Mouse (Mus musculus): ENCODE data around the gene Plekha7.

- TF ChIP-seq CTCF (IDR thresholded peaks at IDR 0.05; ENCODE audit: low read depth) (no peak), EP300 (IDR thresholded peaks at IDR 0.05; ENCODE audit: low read depth) (no peak)
These were observed 208.1 kb downstream of the Plekha7 start for GRCm38 (mm10) chr7:116099952-116100528.

All from heart, postnatal 0 days (tissue).